Mouse (Mus musculus) MEL (cell line): ENCODE results near the gene Macf1. TPM values are rescaled to one million over a fixed set of nuclear protein-coding genes. Genes with fewer than 3 reads are reported as not detected.

Experiments
- DNase-seq: peaks from one replicate; pipeline ENCODE4 v3.0.0; 2011; ENCODE audit warnings: low read depth, low spot score
- H3K27ac ChIP-seq: 2 replicates; pipeline ENCODE4 v1.5.1; 2012; ENCODE audit warnings: low read depth, mild to moderate bottlenecking, control low read depth, low read length, moderate library complexity; ENCODE audit not compliant: control insufficient read depth
- H3K27me3 ChIP-seq, 2 experiments: fragments of 150-350 bp in 1 of 2; sonication (generic) in 1 of 2; 2 replicates each; pipeline ENCODE4 v1.6.1; 2012; ENCODE audit warnings: low read length in 2 of 2, mild to moderate bottlenecking in 2 of 2, improper control_type of control experiment in 1 of 2, moderate library complexity in 1 of 2; ENCODE audit not compliant: insufficient read depth in 2 of 2, control insufficient read depth in 1 of 2
- H3K36me3 ChIP-seq, 2 experiments: 2 replicates each; pipeline ENCODE4 v1.6.1; 2012 to 2014; ENCODE audit warnings: low read length in 2 of 2, improper control_type of control experiment in 1 of 2, inconsistent platforms in 1 of 2, mild to moderate bottlenecking in 1 of 2; ENCODE audit not compliant: insufficient read depth in 2 of 2, control insufficient read depth in 1 of 2
- H3K4me1 ChIP-seq, 2 experiments: fragments of 150-350 bp in 1 of 2; sonication (generic) in 1 of 2; 2 replicates each; pipeline ENCODE4 v1.6.1; 2012; ENCODE audit warnings: low read length in 2 of 2, improper control_type of control experiment in 1 of 2, mild to moderate bottlenecking in 1 of 2; ENCODE audit not compliant: insufficient read depth in 2 of 2, control insufficient read depth in 1 of 2
- H3K4me3 ChIP-seq, 2 experiments: fragments of 150-350 bp in 1 of 2; sonication (generic) in 1 of 2; 2 replicates each; pipeline ENCODE4 v1.5.1; 2012; ENCODE audit warnings: low read depth in 2 of 2, low read length in 2 of 2, mild to moderate bottlenecking in 2 of 2, moderate library complexity in 2 of 2, control low read depth in 1 of 2, improper control_type of control experiment in 1 of 2; ENCODE audit not compliant: control insufficient read depth in 1 of 2, insufficient read depth in 1 of 2
- H3K79me2 ChIP-seq: 2 replicates; pipeline ENCODE4 v1.6.1; 2012; ENCODE audit warnings: mild to moderate bottlenecking, low read length, moderate library complexity; ENCODE audit not compliant: control insufficient read depth, poor library complexity, insufficient read depth
- H3K9ac ChIP-seq: 2 replicates; pipeline ENCODE4 v1.6.1; 2012; ENCODE audit warnings: low read depth, mild to moderate bottlenecking, control low read depth, low read length, moderate library complexity; ENCODE audit not compliant: control insufficient read depth, poor library complexity, severe bottlenecking
- H3K9me3 ChIP-seq: fragments of 150-350 bp; sonication (generic); replicated peaks from 2 replicates; pipeline ENCODE4 v1.6.1; 2012; ENCODE audit warnings: mild to moderate bottlenecking, low read length, improper control_type of control experiment, moderate library complexity; ENCODE audit not compliant: insufficient read depth
- CHD2 ChIP-seq: IDR thresholded peaks from 2 replicates; pipeline ENCODE4 v1.6.1; 2011; ENCODE audit warnings: low read length, improper control_type of control experiment
- EP300 ChIP-seq, 2 experiments: IDR thresholded peaks; 2 replicates each; pipeline ENCODE4 v1.6.1; 2011; ENCODE audit warnings: improper control_type of control experiment in 2 of 2, low read length in 2 of 2, low read depth in 1 of 2, mild to moderate bottlenecking in 1 of 2
- ETS1 ChIP-seq: IDR thresholded peaks from 2 replicates; pipeline ENCODE4 v1.6.1; 2012; ENCODE audit warnings: low read depth, mild to moderate bottlenecking, inconsistent platforms, low read length, improper control_type of control experiment, moderate library complexity
- GABPA ChIP-seq: IDR thresholded peaks from 2 replicates; pipeline ENCODE4 v1.6.1; 2012; ENCODE audit warnings: low read depth, mild to moderate bottlenecking, inconsistent platforms, low read length, improper control_type of control experiment, moderate library complexity
- GATA1 ChIP-seq: IDR thresholded peaks from 2 replicates; pipeline ENCODE4 v1.6.1; 2011; ENCODE audit warnings: low read depth, low read length, improper control_type of control experiment
- HCFC1 ChIP-seq: IDR thresholded peaks from 2 replicates; pipeline ENCODE4 v1.6.1; 2012; ENCODE audit warnings: low read depth, mild to moderate bottlenecking, inconsistent platforms, low read length, improper control_type of control experiment, moderate library complexity
- KAT2A ChIP-seq: conservative IDR thresholded peaks from 2 replicates; pipeline ENCODE4 v1.6.1; 2012; ENCODE audit warnings: low read depth, low read length, improper control_type of control experiment, inconsistent platforms
- MAZ ChIP-seq: IDR thresholded peaks from 2 replicates; pipeline ENCODE4 v1.6.1; 2012; ENCODE audit warnings: low read depth, mild to moderate bottlenecking, inconsistent platforms, low read length, improper control_type of control experiment
- MXI1 ChIP-seq: IDR thresholded peaks from 2 replicates; pipeline ENCODE4 v1.6.1; 2011; ENCODE audit warnings: mild to moderate bottlenecking, low read depth, low read length, improper control_type of control experiment
- MYB ChIP-seq: IDR thresholded peaks from 2 replicates; pipeline ENCODE4 v1.6.1; 2011; ENCODE audit warnings: mild to moderate bottlenecking, low read depth, low read length, improper control_type of control experiment
- MYC ChIP-seq: IDR thresholded peaks from 2 replicates; pipeline ENCODE4 v1.6.1; 2011; ENCODE audit warnings: low read depth, mild to moderate bottlenecking, low read length, improper control_type of control experiment, moderate library complexity
- NELFE ChIP-seq: IDR thresholded peaks from 2 replicates; pipeline ENCODE4 v1.6.1; 2011; ENCODE audit warnings: low read depth, low read length, improper control_type of control experiment
- NRF1 ChIP-seq: IDR thresholded peaks from 2 replicates; pipeline ENCODE4 v1.6.1; 2014; ENCODE audit warnings: low read depth, mild to moderate bottlenecking, inconsistent platforms, low read length, improper control_type of control experiment, moderate library complexity; ENCODE audit not compliant: poor library complexity, insufficient read depth, severe bottlenecking
- TCF12 ChIP-seq: IDR thresholded peaks from 2 replicates; pipeline ENCODE4 v1.6.1; 2014; ENCODE audit warnings: low read depth, mild to moderate bottlenecking, inconsistent platforms, low read length, improper control_type of control experiment, moderate library complexity
- UBTF ChIP-seq: IDR thresholded peaks from 2 replicates; pipeline ENCODE4 v1.6.1; 2012; ENCODE audit warnings: low read depth, mild to moderate bottlenecking, inconsistent platforms, low read length, improper control_type of control experiment, moderate library complexity, borderline replicate concordance; ENCODE audit not compliant: insufficient read depth
- USF1 ChIP-seq: IDR thresholded peaks from 2 replicates; pipeline ENCODE4 v1.6.1; 2014; ENCODE audit warnings: low read depth, mild to moderate bottlenecking, inconsistent platforms, low read length, improper control_type of control experiment, moderate library complexity
- USF2 ChIP-seq, 2 experiments: IDR thresholded peaks; 2 replicates each; pipeline ENCODE4 v1.6.1; 2011 to 2012; ENCODE audit warnings: improper control_type of control experiment in 2 of 2, low read length in 2 of 2, borderline replicate concordance in 1 of 2, inconsistent platforms in 1 of 2, low read depth in 1 of 2, mild to moderate bottlenecking in 1 of 2; ENCODE audit not compliant: insufficient read depth in 1 of 2
- ZC3H11A ChIP-seq: IDR thresholded peaks from 2 replicates; pipeline ENCODE4 v1.6.1; 2012; ENCODE audit warnings: low read depth, mild to moderate bottlenecking, inconsistent platforms, low read length, improper control_type of control experiment
- ZKSCAN1 ChIP-seq: IDR thresholded peaks from 2 replicates; pipeline ENCODE4 v1.6.1; 2012; ENCODE audit warnings: low read depth, mild to moderate bottlenecking, inconsistent platforms, low read length, improper control_type of control experiment, moderate library complexity
- ZMIZ1 ChIP-seq: IDR thresholded peaks from 2 replicates; pipeline ENCODE4 v1.6.1; 2012; ENCODE audit warnings: low read depth, mild to moderate bottlenecking, inconsistent platforms, low read length, improper control_type of control experiment, moderate library complexity
- ZNF384 ChIP-seq: IDR thresholded peaks from 2 replicates; pipeline ENCODE4 v1.6.1; 2012; ENCODE audit warnings: low read depth, mild to moderate bottlenecking, inconsistent platforms, low read length, improper control_type of control experiment
- polyA plus RNA-seq, 2 experiments: library from polyadenylated mRNA; stranded (reverse) in 1 of 2; unstranded in 1 of 2; fragments of >175 nt in 1 of 2; fragments of >200 nt in 1 of 2; gene quantifications; 2 replicates each; pipeline versions ENCODE4 v1.2.1 to v1.2.4; 2012; ENCODE audit warnings: low replicate concordance in 2 of 2, low read depth in 1 of 2; ENCODE audit not compliant: insufficient read length in 2 of 2, insufficient read depth in 1 of 2, missing spikeins in 1 of 2
- total RNA-seq: library from RNA; depleted of rRNA; stranded (reverse); fragments of 300-350 nt; gene quantifications from 2 replicates; pipeline ENCODE4 v1.2.3, GENCODE M21; 2012

The Macf1 gene
- total and polyA plus RNA-seq, 3 experiments = 18.5 to 71.4 (median 60.8) TPM

- TF ChIP-seq MYC (no peak), GABPA (no peak), ZMIZ1 (no peak)
- Histone ChIP-seq H3K79me2 (no peaks in the 10 kb centered on the region), H3K9ac (no peak overlapping the region), H3K27me3 (no peaks in the 10 kb centered on the region), H3K27ac (no peak overlapping the region), H3K36me3 (peaks cover 0 to 52% of the 10 kb centered on the region in 2 experiments; a peak in 2 of 4 replicates), H3K9me3 (no peaks in the 10 kb centered on the region), H3K4me3 (no peak overlapping the region), H3K4me1 (no peaks in the 10 kb centered on the region)
- DNase-seq = peak; percentile 31
These were observed 302.1 kb downstream of the Macf1 start for GRCm38 (mm10) chr4:123382051-123382450.

GRCm38 (mm10) chr4:123381598-123381997, 302.6 kb downstream of the Macf1 start:
- Histone ChIP-seq H3K27ac (no peak overlapping the region), H3K4me3 (no peak overlapping the region), H3K9ac (no peak overlapping the region), H3K79me2 (no peaks in the 10 kb centered on the region), H3K4me1 (no peaks in the 10 kb centered on the region), H3K27me3 (no peaks in the 10 kb centered on the region), H3K36me3 (peaks cover 0 to 49% of the 10 kb centered on the region in 2 experiments; a peak in 2 of 4 replicates), H3K9me3 (no peaks in the 10 kb centered on the region)
- no peak for DNase-seq
- TF ChIP-seq USF2 (IDR thresholded peaks at IDR 0.05; ENCODE audit: borderline replicate concordance in 1 of 2, insufficient read depth in 1 of 2, low read depth in 1 of 2, low read length in 2 of 2) (no peak), MYB (no peak), TCF12 (no peak), CHD2 (no peak), MAZ (no peak), ETS1 (no peak), KAT2A (no peak), MYC (no peak), ZKSCAN1 (no peak), GABPA (no peak), ZNF384 (no peak), USF1 (no peak), GATA1 (no peak), NRF1 (no peak), HCFC1 (no peak), UBTF (no peak), NELFE (no peak), EP300 (IDR thresholded peaks at IDR 0.05; ENCODE audit: low read depth in 1 of 2, low read length in 2 of 2) (no peak), ZC3H11A (no peak), MXI1 (no peak)
